Mouse (Mus musculus) embryo, embryonic 11.5 days (tissue): ENCODE results near the gene Zfp534.
"Not testable (repeated sequence)": the region's sequence is repeated elsewhere in the genome, so short reads cannot be mapped to it uniquely, and the experiment has no call there.

Experiments used
- DNase-seq: peaks from one replicate; pipeline ENCODE4 v3.0.0-alpha.2; 2012; ENCODE audit warnings: low read depth, low spot score

The Zfp534 gene

GRCm38 (mm10) chr4:147702453-147702852, at the start of gene Zfp534:
Gene Zfp534 (minus strand): TSS chr4:147702553.
- DNase-seq, result not testable (repeated sequence)

GRCm38 (mm10) chr4:147746255-147746654, 43.9 kb upstream of the Zfp534 start:
- not testable (repeated sequence) for DNase-seq

GRCm38 (mm10) chr4:147738636-147739369, 36.5 kb upstream of the Zfp534 start:
- DNase-seq, result not testable (repeated sequence)

DNA sequence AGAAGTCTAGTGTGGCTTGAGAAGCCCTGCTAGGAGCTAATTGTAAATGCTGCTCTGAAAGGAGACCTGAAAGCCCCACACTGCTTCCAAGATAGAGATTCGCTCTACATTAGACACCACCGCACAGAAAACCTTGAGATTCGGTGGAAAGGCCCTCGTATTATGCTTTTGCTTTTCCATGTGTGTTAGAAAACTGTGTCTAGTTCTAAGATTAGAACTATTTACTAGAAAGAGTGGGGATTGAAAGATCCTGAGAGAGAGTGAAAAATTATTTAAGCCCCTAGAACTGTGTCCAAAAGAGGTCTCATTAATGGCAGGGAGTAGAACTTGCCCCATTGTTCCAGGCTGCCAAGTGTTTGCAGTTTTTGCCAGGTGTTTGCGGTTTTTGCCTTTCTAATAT, 47.1 kb downstream of the Zfp534 start:
- DNase-seq, result not testable (repeated sequence)

GRCm38 (mm10) chr4:147647407-147647806, 54.9 kb downstream of the Zfp534 start:
- not testable (repeated sequence) for DNase-seq

- not testable (repeated sequence) for DNase-seq
Observed at GRCm38 (mm10) chr4:147642413-147642812, 59.9 kb downstream of the Zfp534 start, which contains the start of gene Zfp979. Gene Zfp979 (minus strand): TSS chr4:147642513.

DNA sequence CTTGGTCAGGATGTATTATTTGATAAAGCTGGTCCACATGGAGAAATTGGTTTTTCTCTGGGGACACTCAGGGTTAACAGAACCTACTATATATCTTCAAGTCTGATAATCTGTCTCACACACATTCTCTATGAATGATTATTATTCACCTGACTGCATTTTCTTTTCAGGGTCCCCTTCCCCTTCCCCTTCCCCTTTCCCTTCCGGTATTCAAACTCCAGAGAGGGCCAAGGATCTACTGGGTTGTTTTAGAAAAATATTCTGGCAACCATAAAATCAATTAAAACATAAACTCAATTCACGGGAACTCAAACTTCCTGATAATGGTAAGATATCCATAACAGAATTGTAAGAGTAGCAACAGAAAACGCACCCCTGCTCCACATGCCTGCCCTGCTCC, 60.4 kb downstream of the Zfp534 start:
- not testable (repeated sequence) for DNase-seq

- DNase-seq, result not testable (repeated sequence)
Observed at GRCm38 (mm10) chr4:147633818-147634262, 68.5 kb downstream of the Zfp534 start.
